Mouse (Mus musculus) gastrocnemius, adult 8-10 months (tissue): ENCODE results near the gene Cct7. TPM values are rescaled to one million over a fixed set of nuclear protein-coding genes. Genes with fewer than 3 reads are reported as not detected.
A peak's percentile ranks its signal among the peaks of the same experiment; 100 is the strongest.
"Not testable (repeated sequence)": the region's sequence is repeated elsewhere in the genome, so short reads cannot be mapped to it uniquely, and the experiment has no call there.

Experiments used
- DNase-seq, 2 experiments: peaks; one replicate each; pipeline ENCODE4 v3.0.0; 2022; ENCODE audit warnings: low spot score in 2 of 2
- total RNA-seq, 4 experiments: library from RNA; stranded (reverse); gene quantifications; 2 replicates each; pipeline ENCODE4 v1.2.4; 2022

The Cct7 gene
- 100 to 1,000 TPM; 139 to 146 (median 144) TPM for total RNA-seq

DNA sequence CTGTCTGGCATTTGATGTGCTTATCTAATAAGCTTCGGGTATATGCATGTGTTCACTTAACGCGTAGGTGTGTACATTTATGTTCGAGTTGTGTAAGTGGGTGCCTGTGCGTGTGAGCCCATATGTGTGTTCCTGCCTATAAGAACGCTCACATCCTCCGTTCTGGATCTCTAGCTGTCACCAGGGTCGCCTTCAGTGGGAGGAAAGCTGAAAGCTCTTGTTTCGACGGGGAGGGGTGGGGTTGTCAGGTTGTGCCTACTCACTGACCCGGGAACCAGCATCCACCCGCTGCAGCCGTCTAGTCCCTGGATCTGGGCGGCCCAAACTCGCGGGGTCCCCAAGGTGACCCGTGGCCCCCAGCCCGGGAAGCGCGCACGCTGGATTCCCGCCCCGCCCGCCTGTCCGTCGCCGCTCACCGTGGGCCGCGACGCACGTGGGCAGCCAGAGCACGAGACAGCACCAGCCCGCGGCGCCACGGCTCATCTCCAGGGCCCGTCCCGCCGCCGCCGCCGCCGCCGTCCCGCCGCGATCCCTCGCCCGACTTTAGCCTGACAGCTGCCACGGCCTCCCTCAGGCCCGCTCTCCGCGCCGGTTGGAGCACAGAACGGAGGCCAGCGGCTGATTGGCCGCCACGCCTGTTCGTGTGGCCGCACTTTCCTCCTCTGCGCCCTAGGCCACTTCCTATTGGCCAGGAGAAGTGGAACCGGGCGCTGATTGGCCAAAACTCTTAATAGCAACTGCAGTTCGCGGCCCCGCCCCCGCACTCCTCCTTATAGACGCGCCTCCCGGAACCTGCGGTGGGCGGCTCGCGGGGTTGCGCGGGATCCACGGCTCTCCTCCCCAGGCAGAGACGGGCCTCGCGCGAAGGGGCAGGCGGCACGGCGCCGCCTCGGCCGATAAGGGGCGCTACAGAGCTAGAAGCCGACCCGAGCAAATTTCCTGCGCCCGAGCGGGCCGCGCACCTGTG lies at the start of gene Cct7:
Gene Cct7 (plus strand): TSS at position 818 of the 967 bp plus-strand sequence.
- peak; percentile 99 for DNase-seq

DNA sequence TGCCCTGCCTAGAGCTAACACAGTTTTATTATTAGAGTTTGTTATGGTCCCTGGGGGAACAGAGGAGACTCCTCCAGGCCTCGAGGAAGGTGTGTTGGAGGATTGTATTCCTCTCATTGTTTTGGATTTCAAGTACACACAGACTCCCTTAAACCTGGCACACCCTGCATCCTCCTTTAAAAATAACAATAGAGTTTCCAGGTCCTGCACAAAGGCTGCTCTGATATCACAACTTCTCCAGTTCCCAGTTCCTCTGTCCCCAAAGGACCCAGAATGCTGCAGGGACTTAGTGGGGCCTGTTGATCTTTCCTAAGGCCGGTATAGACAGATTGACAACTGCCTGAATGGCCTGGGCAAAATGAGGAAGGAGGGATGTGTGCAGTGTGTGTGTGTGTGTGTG lies 48.7 kb upstream of the Cct7 start:
- DNase-seq, result no peak

DNA sequence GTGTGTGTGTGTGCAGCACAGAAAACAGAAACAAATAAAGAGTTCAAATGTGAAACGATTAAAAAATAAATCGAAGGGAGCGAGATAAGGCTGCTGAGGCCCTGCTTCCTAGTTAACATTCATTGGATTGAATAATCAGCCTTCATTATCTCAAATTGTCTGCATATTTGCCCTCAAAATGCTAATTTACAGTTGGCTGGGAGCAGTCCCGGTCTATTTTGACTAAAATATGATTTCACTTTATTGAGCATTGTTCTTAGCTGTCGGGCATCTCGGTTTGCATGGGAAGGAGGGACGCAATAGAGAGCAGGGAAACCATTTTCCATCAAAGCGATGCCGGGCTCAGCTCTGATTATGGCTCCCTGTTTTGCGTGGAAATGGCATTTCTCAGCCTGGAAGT lies 48.3 kb upstream of the Cct7 start:
- DNase-seq, result no peak

DNA sequence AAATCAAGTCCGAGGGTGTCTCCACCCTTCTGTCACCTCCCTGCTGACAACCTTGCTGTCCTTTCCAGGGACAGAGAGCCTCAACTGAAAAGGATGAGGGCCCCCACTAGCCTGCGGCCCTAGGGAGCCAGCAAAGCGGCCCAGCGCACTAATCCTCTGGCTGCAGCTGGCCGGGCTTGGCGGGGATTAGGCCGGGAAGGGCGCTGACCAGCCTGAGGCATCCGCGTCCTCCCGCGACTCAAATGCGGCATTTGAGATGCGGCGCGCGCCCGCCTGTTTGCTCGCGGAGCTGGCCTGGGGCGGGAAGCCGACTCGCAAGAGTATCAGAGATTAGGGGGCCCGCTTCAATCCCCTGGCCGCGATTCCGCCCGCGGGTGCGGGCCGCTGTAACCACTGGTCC lies 42.3 kb upstream of the Cct7 start:
- DNase-seq, result no peak

DNA sequence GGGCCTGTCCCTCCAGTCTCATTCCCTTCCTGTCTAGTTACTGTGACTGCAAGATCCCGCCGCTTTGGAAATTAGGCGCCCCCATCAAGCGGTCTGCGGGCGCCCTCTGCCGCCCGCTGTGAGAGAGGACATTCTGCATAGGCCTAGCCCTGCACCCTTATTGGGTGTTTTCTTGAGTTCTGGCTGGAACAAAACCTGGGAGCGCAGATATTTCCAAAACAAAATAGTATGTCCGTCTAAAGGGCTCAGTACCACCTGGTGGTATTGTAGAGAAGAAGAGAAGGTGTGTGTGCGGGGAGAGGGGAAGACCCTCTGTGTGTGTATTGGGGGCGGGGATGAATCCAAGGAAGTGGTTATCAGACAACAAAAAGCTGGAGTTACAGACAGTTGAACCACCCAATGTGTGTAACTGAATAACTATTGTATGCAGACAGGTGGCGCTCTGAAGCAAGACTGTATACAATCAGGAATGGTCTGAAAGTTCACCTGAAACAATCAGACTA lies 40.5 kb upstream of the Cct7 start:
- DNase-seq, result no peak

DNA sequence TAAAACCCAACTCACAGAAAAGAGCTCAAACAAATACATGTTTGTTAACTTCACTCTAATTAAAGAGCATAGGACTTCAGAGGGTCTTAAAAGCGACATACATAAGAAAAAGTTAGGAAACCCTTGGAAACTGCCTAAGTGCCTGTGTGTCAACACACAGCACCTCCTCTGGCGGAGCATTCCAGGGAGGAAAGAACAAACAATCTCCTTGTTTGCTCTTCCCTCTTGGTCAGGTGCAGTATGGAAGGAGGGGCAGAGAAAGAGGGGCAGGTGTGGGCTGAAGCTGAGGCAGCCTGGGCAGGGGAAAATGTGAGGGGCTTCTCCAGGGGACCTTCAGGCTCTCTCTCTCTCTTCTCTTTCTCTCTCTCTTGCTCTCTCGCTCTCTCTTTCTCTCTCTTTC lies 35.5 kb upstream of the Cct7 start:
- no peak for DNase-seq

DNA sequence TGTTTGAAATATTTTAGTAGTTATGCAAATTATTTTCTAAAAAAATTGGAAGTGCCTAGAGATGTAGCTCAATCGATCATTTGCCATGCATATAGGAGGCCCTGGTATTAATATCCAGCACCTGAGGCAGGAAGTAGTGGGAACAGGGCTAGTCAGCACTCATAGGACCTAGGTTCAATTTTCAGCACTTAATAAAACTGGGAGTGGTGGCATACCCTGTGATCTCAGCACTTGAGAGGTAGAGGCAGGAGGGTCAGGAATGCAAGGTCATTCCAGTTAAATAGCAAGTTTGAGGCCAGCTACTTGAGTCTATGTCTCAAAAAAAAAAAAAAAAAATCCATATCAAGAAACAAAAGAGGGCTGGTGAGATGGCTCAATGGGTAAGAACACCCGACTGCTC lies 32.2 kb upstream of the Cct7 start:
- no peak for DNase-seq

DNA sequence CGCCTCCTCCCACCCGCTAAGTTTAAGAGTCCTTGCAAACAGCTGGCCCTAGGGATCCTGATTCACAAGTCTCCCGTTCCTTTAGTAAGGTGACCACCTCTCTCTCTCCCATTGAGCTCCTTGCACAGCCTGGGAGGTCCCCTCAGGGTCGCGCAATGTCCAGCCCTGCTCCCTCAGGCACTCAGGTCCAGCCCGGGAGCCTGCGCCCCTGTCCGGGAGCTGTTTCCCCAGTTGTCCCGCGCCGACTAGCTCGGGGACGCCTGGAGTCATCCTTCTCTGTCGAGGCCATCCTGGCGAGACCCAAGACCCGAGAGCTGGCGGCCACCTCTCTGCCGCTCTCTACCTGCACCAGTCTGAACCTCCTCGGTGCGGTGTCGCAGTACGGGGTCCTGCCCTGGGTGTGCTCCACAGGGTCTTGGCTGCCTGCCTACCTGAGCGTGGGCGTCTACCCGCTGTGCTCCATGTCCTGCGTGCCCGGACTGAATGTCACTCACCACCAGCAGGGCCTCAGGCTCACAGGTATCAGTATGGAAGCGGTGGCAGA lies 27.4 kb upstream of the Cct7 start, which contains the start of gene Noto:
Gene Noto (plus strand): TSS at position 51 of the 544 bp plus-strand sequence.
- no peak for DNase-seq

DNA sequence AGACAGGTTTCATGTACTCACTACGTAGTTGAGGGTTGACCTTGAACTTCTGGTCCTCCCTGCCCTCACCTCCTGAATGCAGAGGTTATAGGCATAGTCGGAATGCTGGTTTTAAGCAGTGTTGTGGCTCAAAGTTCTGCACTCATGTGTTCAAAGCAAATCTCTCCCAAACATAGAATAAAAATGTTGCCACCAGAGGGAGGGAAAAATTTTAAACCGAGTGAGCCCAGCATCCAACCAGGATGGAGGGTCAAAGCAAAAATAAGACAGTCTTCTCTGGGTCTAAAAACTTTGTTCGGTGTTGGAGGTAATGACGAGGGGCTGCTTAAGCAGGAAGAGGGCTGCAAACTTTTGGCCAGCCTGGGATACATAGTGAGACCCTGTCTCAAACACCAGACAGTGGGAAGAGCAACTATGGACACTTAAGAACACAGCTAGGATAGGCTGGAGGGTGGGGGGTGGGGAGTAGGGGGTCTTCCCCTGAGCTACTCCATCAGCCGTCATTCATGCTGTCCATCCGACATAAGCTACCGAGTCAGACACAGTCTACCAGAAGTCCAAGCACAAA lies 20.0 kb upstream of the Cct7 start:
- no peak for DNase-seq

DNA sequence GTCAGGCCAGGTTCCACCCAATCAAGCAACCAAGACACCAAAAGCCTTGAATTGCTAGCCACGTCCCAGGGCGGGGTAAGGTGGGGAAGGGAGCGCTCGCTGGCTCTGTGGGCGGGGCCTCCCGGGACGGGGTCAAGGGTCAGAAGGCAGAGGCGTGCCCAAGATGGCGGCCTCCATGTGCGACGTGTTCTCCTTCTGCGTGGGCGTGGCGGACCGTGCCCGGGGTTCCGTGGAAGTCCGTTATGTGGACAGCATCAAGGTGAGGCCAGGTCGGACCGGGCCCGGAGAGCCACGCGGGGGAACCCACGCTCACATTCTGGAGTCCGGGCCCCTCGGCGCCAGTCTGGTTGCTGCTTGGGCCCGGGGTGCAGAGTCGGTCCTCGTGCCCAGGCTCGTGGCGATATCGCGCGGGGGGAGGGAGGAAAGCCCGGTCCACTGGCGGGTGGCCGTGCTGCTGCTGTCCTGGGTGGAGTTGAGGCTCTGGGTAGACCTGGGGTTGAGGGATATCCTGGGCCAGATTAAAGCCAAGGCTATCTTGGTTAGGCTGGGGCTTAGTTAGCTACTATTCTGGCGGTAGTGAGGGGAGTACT lies 19.4 kb upstream of the Cct7 start, which contains the start of gene Smyd5:
Gene Smyd5 (plus strand): TSS at position 148 of the 590 bp plus-strand sequence.
- peak; percentile 78 to 80 for DNase-seq

DNA sequence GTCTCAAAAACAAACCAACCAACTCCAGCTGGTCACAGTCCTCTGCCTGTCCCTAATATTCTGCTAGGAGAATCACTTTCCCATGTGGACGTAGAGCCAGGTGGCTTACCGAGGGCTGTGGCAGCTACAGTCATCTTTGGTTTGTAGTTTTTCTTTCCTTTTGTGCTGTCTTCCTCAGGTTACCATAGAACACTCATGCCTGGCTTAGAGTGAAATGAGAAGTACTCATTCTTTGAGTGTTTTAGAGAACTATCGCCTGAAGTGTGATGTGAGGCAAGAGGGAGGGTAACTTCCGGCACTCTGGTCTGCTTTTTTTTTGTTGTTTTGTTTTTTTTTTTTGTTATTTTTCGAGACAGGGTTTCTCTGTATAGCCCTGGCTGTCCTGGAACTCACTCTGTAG lies 17.4 kb upstream of the Cct7 start:
- DNase-seq, result no peak

DNA sequence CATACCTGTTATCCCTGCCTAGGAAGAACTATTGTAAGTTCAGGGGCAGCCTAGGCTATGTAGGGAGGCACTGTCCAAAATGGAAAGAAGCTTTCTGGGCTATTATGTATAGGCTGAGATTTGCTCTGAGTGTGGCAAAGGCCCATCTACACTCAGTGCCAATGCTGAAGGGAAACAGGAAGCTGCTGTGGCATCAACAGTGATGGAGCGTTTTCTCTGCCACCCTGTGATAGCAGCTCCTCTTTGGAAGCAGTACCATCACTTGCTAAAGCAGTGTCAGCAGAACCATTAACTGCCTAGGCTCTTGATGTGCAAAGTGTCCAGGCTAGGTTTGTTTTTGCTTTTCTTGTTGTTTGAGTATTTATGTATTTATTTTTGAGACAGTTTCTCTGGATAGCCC lies 15.1 kb upstream of the Cct7 start:
- DNase-seq, result no peak

DNA sequence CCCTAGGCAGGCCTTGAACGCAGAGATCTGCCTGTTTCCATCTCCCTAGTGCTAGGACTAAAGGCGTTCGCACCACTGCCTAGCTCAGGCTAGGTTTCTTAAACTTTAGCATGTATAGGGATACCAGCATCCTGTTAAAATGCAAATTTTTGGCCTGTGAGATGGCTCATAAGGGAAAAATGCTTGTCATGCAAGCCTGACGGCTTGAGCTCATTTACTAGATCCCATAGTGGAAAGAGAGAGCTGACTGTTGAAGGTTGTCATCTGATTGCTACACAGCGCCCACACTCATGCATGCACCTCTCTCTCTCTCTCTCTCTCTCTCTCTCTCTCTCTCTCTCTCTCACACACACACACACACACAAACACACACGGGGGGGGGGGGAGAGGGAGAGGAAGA lies 14.7 kb upstream of the Cct7 start:
- DNase-seq, result no peak

DNA sequence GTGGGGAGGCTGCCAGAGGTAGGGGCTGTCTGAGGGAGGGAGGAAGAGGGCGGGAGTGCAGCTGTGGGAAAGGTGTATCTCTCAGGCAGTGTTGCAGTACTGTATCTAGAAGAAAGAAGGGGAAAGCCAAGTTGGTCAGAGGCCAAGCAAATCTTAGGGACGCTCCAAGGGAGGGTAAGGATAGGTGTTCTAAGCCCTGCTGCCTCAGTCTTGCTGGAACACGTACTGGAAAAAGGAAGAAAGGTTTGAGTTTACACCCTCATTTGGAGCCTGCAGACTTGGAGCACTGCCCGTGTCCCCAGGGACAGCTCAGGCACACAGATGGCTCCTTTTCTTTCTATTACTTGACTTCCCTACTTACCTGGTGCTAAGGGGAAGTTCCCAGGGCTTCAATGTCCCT lies 10.2 kb upstream of the Cct7 start:
- no peak for DNase-seq

DNA sequence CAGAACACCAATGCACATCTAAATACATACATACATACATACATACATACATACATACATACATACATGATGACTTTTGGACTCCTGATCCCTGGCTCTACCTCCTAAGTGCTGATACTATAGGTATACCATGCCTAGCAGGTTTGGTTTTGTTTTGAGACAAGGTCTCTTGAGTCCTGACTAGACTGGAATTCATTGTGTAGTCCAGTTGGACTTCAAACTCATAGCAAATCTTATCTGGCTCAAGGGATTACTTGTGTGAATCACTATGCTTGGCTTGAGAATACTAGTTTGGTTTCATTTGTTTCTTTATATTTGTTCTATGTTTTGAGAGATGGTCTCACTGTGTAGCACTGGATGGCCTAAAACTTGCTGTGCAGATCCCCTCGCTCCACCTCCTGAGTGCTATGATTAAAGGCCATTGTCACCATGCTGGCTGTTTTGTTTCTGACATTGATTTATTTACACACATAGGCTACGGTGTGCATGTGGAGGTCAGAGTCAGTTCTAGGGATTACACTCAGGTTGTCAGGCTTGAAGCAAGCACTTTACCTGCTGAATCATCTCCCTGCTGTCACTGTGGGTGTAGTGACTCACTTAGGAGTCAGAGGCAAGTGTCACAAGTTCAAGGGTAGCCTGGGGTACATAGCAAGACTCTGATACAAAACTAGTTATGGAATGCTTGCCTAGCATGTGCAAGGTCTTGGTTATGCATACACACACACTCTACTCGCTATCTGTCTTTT lies 7.7 kb upstream of the Cct7 start:
- DNase-seq, result no peak

DNA sequence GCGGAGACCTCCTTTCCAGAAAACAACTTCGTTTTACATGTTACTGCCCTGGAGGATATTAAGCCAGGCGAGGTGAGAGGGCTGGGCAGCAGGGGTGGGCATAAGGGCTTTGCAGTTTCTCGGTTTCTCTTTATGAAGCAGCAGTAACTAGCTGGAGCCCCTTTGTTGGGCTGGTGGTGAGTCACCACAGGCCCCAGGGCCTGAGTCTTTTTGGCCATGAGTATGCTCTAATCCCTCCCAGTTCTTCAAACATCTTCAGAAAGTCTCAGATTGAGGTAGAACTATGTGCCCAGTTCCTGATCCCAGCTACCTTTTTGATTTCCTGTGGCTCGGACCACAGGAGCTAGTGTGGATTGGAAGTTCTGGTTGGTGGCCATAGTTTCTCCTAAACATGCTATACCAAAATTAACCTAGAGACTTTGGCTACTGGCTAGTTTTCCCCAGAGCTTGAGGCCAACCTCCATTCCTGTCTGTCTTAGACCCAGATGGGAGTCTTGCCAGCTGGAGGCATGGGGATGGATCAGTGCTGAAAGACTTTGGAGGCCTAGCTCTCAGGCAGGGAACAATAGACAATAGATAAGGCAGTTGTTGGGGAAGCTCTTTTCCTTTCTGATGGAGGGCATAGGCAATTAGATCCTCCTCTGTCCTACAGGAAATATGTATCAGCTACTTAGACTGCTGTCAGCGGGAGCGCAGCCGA lies 6.9 kb upstream of the Cct7 start:
- no peak for DNase-seq

DNA sequence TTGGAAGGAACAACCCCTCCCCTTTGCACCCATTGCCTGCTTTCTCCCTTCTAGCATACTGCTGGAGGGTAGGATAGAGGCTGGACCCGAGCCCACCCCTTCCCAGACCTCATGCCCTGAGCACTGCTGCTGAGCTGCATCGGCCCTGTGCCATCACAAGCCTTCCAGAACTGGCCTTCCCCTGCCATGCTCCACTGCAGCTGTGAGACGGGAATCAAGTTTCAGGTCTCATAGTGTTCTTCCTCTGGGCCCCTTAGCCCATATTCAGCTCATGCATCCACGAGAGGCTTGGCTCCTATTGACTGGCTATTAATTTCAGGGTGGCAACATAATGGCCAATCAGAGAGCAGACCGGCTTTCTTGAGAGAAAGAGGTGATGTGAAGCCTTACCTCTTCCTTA lies 6.0 kb upstream of the Cct7 start:
- DNase-seq, result peak; percentile 22 to 25

DNA sequence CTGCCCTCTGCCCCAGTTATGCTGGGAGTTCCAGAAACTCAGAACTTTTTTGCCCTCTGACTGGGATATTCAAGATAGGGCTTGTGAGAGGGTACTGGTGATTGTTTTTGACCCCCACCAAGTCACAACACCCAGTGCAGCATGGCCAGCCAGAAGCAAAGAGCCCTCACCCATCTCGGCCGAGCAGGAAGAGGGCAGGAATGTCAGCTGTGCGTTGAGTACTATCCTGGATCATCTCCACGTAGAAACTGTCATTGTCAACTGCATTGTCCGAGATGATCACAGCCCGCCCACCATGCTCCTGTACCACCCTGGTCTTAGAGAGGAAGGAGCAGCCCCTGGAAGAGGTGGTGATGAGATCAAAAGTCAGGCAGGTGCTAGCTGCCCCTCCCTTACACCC lies 4.0 kb upstream of the Cct7 start:
- DNase-seq, result no peak

DNA sequence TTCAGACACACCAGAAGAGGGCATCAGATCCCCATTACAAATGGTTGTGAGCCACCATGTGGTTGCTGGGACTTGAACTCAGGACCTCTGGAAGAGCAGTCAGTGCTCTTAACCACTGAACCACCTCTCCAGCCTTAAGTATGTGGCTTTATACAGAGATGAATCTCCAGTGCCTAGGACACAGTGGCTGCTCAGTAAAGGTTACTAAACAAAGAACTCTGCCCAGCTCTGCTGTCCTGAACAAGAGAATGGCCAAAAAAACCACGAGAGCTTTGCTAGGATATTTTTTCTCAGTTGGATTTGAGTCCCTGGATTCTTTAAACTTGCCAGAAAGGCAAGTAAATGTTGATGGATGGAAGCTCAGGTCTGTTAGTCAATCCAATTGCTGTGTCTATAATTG lies 1.2 kb upstream of the Cct7 start:
- not testable (repeated sequence) for DNase-seq

DNA sequence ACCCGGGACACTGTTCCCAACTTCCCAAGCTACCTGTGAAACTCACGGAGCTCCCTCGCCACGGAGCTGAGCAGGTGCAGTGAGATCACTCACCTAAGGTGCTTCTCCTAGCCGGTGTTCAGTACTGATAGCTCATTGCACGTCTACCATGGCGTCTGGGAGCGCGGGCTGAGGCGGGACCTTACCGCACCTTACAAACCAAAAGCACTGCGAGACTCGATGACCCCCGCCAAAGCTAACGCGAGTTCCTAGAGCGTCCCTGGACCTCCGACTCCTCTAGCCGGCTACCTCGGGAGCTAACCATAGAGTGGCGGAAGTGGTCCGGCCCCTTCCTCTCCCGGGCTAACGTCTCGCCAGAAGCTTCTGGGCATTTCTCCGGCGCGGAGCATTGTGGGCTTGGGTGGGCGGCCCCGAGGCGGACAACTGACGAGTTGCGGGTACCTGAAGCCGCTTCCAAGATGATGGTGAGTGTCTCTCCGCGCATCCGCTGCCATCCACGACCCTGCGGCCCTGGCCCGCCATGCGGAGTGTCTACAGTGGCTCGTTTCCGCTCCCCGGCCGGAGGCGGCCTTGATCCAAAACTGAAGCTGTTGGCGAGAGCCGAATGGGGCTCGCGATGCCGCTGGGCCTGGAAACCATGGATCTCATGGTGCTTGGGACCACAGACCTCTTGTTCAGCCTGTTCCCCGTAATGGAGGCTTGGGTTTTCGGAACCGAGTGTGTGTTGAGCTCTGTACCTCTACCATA lies 523 bp downstream of the Cct7 start, which contains the start of gene Pradc1:
Gene Pradc1 (minus strand): TSS at position 307 of the 747 bp plus-strand sequence.
- DNase-seq, result peak; percentile 98
